In the genomic region with DNA sequence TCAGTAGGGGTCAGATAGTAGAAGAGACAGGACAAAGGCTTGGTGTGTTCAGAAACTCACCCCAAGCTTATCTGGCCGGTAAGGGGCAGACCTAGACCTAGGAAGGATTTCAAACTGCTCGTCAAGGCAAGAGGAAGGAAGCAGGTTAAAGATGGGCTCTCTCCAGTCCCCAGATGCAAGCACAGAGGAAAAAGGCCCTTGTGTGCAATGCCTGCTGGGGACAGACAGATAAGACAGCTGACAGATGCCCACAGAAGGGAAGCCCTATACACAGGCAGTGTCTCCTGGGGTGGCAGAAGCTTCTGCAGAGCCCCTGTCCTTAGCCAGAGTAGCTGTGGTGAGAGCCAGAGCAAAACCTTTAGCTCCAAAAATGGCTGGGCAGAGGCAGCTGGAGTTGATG, we compare ENCODE assay signal across 11 mouse cellular contexts. TPM values are rescaled to one million over a fixed set of nuclear protein-coding genes. Genes with fewer than 3 reads are reported as not detected.
DNase-seq lines count a peak whose midpoint lies in the region; ATAC-seq and TF ChIP-seq lines count a peak whose summit lies in the region.
"Had no signal": no experiment of that assay in that cellular context is flagged by ENCODE, and none has a peak within 500 bp of the region (broad histone marks: within the 10 kb centered on the region; RNA-seq: fewer than 3 reads in every experiment).

No protein-coding gene starts in this region.

- no peaks in the 10 kb centered on the region for H3K9me3 ChIP-seq in liver, embryonic 12.5 days (replicated peaks)
- no peaks in the 10 kb centered on the region for H3K9me3 ChIP-seq in neural tube, embryonic 15.5 days (replicated peaks)
- H3K9me3 ChIP-seq in kidney, embryonic 16.5 days (ENCODE audit: low read length): no peaks in the 10 kb centered on the region

- no peak overlapping the region for H3K9ac ChIP-seq in liver, embryonic 12.5 days
- H3K9ac ChIP-seq in neural tube, embryonic 15.5 days (replicated peaks): no peak overlapping the region
- no peak overlapping the region for H3K9ac ChIP-seq in kidney, embryonic 16.5 days (replicated peaks; ENCODE audit: low read length)

- H3K4me1 ChIP-seq in cerebellum, adult 2 months (ENCODE audit: control insufficient read depth, insufficient read depth, low read length): peaks cover 48% of the 10 kb centered on the region
- H3K4me1 ChIP-seq in liver, embryonic 12.5 days: peaks cover 63% of the 10 kb centered on the region
- H3K4me1 ChIP-seq in neural tube, embryonic 15.5 days: peaks cover 62% of the 10 kb centered on the region
- peaks cover 50% of the 10 kb centered on the region for H3K4me1 ChIP-seq in kidney, embryonic 16.5 days (ENCODE audit: insufficient read depth, low read length)

- H3K4me3 ChIP-seq in cerebellum, adult 2 months (replicated peaks; ENCODE audit: insufficient read depth, low read depth, low read length): no peak overlapping the region
- H3K4me3 ChIP-seq in left cerebral cortex, adult 2 months: no peak overlapping the region
- no peak overlapping the region for H3K4me3 ChIP-seq in liver, embryonic 12.5 days
- H3K4me3 ChIP-seq in neural tube, embryonic 15.5 days (replicated peaks): no peak overlapping the region
- no peak overlapping the region for H3K4me3 ChIP-seq in kidney, embryonic 16.5 days (ENCODE audit: low read length)
- H3K4me3 ChIP-seq: erythroblast, embryonic 14.5 days had no signal

- peak overlapping the region; percentile 88 for H3K27ac ChIP-seq in cerebellum, adult 2 months (ENCODE audit: insufficient read depth, low read length)
- H3K27ac ChIP-seq in left cerebral cortex, adult 2 months: peak overlapping the region; percentile 28
- H3K27ac ChIP-seq in liver, embryonic 12.5 days: peak overlapping the region; percentile 16; the same call in 1 of the 2 replicates
- H3K27ac ChIP-seq in neural tube, embryonic 15.5 days (replicated peaks): peak overlapping the region; percentile 79
- H3K27ac ChIP-seq in kidney, embryonic 16.5 days (ENCODE audit: low read length): no peak overlapping the region

- no peak for ATAC-seq in cerebellum, adult (ENCODE audit: insufficient number of reproducible peaks, low FRiP score, low TSS enrichment)
- peak; percentile 81 for ATAC-seq in liver, embryonic 12.5 days
- ATAC-seq in neural tube, embryonic 15.5 days (ENCODE audit: low FRiP score): no peak
- no peak for ATAC-seq in kidney, embryonic 16.5 days (ENCODE audit: low FRiP score, low TSS enrichment)

- WGBS in cerebellum, adult 2 months: 35% methylated on average over 2 of the region's 2 CpGs
- WGBS in liver, embryonic 12.5 days (ENCODE audit: insufficient replicate concordance): 9% methylated on average over 2 of the region's 2 CpGs
- 80% methylated on average over 2 of the region's 2 CpGs for WGBS in neural tube, embryonic 15.5 days
- 70% methylated on average over 2 of the region's 2 CpGs for WGBS in kidney, embryonic 16.5 days

- DNase-seq in cerebellum, adult 2 months: no peak
- DNase-seq in left cerebral cortex, adult 2 months (ENCODE audit: extremely low spot score in 1 of 2, low spot score in 2 of 2): no peak
- DNase-seq in left cerebral cortex, adult 11 months (ENCODE audit: low spot score): no peak
- no peak for DNase-seq in B cell, adult 2 months
- DNase-seq: gastrocnemius, postnatal 14 days; kidney, adult 2 months had no signal

- no peak for TF ChIP-seq POLR2A in cerebellum, adult 2 months (IDR thresholded peaks at IDR 0.05; ENCODE audit: borderline replicate concordance, insufficient read depth, low read length)

- intact Hi-C loops in left cerebral cortex, adult 2 months (cut with DNase I): no loop called here

- H3K36me3 ChIP-seq in liver, embryonic 12.5 days: no peaks in the 10 kb centered on the region
- H3K36me3 ChIP-seq in neural tube, embryonic 15.5 days: no peaks in the 10 kb centered on the region
- no peaks in the 10 kb centered on the region for H3K36me3 ChIP-seq in kidney, embryonic 16.5 days (ENCODE audit: insufficient read depth, low read length)

- no peak for TF ChIP-seq CTCF in cerebellum, adult 2 months (IDR thresholded peaks at IDR 0.05; ENCODE audit: borderline replicate concordance, insufficient read depth, low read depth, low read length)
- no peak for TF ChIP-seq CTCF in left cerebral cortex, adult 2 months (IDR thresholded peaks at IDR 0.05)

- no peaks in the 10 kb centered on the region for H3K27me3 ChIP-seq in cerebellum, adult 2 months (ENCODE audit: control insufficient read depth, insufficient read depth, low read length)
- H3K27me3 ChIP-seq in liver, embryonic 12.5 days (replicated peaks): no peaks in the 10 kb centered on the region
- no peaks in the 10 kb centered on the region for H3K27me3 ChIP-seq in neural tube, embryonic 15.5 days (replicated peaks)
- H3K27me3 ChIP-seq in kidney, embryonic 16.5 days (ENCODE audit: insufficient read depth, low read length): no peaks in the 10 kb centered on the region

- 0 out of 2 replicates have a peak overlapping the region, but pooled peaks have one; percentile 8 for H3K4me2 ChIP-seq in liver, embryonic 12.5 days
- H3K4me2 ChIP-seq in neural tube, embryonic 15.5 days: no peak overlapping the region
- no peak overlapping the region for H3K4me2 ChIP-seq in kidney, embryonic 16.5 days (replicated peaks; ENCODE audit: low read depth, low read length)

RNA-seq across cellular contexts. Expression of gene Ubash3b, which starts 11.6 kb away (rescaled TPM):
- 39.3 and 48.8 TPM in 2 replicates for polyA plus RNA-seq in cerebellum, adult 2 months (2012; rRNA removed)
- total RNA-seq in left cerebral cortex, adult 2 months (2021): 10 to 100 TPM; 23.5 to 26.7 TPM
- 12.2 and 14.0 TPM in 2 replicates for polyA plus RNA-seq in liver, embryonic 12.5 days (2016; fragmentation: Nextera tagmentation; extraction: Ambion mirVana)
- polyA plus RNA-seq in neural tube, embryonic 15.5 days (2015; fragmentation: Nextera tagmentation; extraction: Ambion mirVana): 23.7 and 28.4 TPM in 2 replicates
- polyA plus RNA-seq in kidney, embryonic 16.5 days (2015; fragmentation: Nextera tagmentation; extraction: Ambion mirVana): 6.8 and 7.5 TPM in 2 replicates
